Mouse (Mus musculus) 3134 (cell line): ENCODE data around the gene OR5BS1P.
A peak's percentile ranks its signal among the peaks of the same experiment; 100 is the strongest.
"Not testable (repeated sequence)": the region's sequence is repeated elsewhere in the genome, so short reads cannot be mapped to it uniquely, and the experiment has no call there.

Experiments used
- DNase-seq: peaks from one replicate; pipeline ENCODE4 v3.0.0-alpha.2; 2011; ENCODE audit warnings: low spot score; ENCODE audit not compliant: insufficient read length; ENCODE audit errors: extremely low read depth

Gene OR5BS1P

DNA sequence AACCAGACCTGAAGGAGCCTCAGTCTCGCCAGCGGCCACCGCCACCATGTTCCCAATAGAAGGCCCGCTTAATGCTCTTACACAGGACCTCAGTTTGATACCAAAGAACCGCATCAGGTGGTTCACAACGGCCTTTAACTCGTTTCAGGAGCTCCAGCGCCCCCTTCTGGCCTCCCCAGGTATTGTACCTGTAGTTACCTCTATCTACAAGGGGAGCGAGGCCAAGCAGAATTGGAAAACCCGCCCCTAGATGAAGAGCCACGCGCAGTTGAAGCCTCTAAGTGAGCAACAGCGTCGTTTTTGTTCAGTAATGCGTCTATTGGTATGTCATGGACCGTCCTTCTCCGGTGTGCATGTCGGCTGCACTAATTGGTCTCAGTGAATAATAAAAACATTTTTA is 34.8 kb downstream of the OR5BS1P start:
- peak; percentile 30 for DNase-seq

GRCm38 (mm10) chr15:98506253-98506957 is 36.7 kb downstream of the OR5BS1P start:
- no peak for DNase-seq

DNA sequence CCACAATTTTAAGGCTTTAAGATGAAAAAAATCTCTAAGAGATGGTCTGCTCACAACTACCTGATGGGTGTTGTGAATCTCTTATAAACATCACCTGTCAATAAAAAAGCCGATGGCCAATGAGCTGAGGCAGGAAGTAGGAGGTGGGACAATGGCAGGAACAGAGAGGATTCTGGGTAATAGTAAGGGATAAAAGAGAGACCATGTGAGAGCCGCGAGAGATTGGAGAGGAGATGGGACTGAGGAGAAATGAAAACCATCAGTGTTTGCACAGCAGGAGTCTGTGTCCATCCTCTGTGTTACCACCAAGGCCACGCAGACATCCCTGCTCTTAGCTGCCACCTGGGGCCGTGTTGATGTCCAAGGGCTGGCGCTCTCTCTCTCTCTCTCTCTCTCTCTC is 37.6 kb downstream of the OR5BS1P start:
- DNase-seq = no peak

- no peak for DNase-seq
These were observed 39.7 kb downstream of the OR5BS1P start for GRCm38 (mm10) chr15:98509387-98509786.

DNA sequence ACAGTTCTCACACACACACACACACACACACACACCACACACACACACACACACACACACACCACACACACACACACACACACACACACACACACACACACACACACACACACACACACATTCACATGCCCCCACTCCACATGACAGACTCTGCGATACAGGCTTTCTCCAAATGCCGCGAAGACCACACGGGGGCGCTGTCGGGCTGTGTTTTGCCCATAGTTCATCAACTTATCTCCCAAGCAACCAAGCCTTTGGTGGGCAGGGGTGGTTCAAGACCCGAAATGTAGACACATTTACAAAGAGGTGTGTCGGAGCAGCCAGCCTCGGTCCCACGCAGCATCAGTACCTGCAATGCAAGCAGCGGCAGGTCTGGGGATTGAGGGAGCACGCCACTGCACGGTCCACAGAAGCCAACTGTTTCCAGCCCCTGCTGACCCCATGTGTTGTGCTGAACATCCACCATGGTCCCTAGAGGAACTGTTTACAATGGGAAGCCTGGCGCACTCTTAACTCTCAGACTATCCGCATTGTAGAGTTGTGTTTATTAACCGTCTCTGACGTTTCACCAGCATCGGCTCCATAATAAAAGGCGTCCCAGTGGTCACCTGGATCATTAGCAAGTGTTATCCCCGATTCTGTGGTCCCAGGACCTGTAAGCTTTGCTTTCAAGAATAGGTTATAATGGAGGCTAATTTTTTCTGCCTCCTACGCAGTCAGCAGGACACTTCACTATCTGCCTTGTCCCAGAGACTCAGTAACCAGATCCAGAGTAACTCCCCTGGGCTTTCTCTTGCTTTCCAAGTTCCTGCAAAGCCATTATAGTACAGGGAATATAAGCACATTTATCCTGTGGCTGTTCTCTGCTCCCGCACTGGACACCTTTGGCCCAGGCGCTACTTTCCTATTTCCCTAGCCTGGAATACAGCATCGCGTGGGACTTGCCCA is 41.0 kb downstream of the OR5BS1P start:
- peak; percentile 58 for DNase-seq

- no peak for DNase-seq
These were observed 41.8 kb downstream of the OR5BS1P start for GRCm38 (mm10) chr15:98511386-98511928.

DNA sequence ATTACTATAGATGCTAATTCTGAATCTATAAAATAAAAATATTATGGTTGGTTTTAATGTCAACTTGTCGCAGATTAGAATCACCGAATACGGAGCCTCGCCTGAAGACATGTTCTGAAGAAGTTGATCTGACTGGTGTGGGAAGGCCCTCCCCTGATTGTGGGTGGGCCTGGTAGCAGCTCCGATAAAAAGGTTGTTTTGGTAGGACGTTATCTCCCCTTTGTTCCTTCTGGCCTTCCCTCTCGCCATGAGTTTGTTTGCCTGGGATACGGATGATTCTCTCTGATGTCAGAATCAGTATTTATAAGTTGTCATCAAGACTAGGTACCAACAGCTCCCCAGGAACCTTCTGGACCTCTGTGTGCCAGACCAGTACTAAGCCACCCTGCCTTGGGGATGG is 42.5 kb downstream of the OR5BS1P start:
- no peak for DNase-seq

- peak; percentile 81 for DNase-seq
These were observed 43.2 kb downstream of the OR5BS1P start for GRCm38 (mm10) chr15:98512799-98513321.

GRCm38 (mm10) chr15:98513676-98514075 is 44.0 kb downstream of the OR5BS1P start:
- DNase-seq = not testable (repeated sequence)

DNA sequence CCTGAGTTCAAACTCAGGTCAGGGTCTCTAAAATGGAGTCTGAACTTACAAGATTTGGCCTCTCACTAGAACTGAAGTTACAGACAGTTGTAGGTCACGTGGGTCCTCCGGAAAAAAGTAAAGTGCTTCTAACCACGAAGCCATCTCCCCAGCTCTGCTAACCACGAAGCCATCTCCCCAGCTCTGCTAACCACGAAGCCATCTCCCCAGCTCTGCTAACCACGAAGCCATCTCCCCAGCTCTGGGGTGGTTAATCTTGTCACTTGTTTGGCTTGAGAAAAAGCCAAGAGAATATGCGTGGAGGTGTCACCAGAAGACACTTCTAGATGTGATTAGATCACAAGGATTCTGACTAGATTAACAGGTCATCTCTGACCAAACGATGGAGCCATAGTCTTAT is 44.5 kb downstream of the OR5BS1P start:
- DNase-seq = no peak

GRCm38 (mm10) chr15:98514845-98515244 is 45.1 kb downstream of the OR5BS1P start:
- not testable (repeated sequence) for DNase-seq

- no peak for DNase-seq
These were observed 48.0 kb downstream of the OR5BS1P start for GRCm38 (mm10) chr15:98517380-98518355.

- peak; percentile 54 for DNase-seq
These were observed 51.5 kb downstream of the OR5BS1P start for GRCm38 (mm10) chr15:98521245-98521644.

- no peak for DNase-seq
These were observed 56.4 kb downstream of the OR5BS1P start for GRCm38 (mm10) chr15:98526057-98526456.

DNA sequence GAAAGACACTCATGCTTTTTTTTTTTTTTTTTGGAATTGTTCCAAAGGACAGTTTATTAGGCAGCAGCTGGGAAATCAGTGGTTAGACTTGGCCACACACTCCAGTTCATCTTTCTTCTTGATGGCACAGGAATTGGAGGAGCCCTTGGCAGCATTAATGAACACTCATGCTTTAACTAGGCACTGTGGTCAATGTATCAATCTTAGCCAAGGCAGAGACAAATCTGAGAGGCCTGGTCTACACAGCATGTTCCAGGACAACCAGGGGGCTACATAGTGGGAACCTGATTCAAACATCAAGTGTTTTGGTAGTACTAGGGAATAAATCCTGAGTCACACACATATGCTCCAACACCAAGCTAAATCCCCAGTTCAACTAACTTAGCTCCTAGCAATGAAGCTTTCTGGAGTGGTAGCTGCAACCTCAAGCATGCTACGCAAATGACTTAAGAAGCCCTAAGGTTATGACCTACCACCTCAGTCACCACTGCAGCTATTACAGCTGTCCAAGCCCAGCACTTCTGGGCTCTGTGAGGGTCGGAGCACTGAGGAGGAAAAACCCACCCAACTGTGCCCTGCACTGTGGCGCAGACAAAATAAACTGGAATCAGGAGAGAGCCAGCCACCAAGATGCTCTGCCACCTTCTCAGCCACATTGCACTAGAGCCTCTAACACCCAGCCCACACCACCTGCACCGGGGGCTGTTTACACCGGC is 57.5 kb downstream of the OR5BS1P start:
- peak; percentile 71 for DNase-seq

- DNase-seq = peak; percentile 60
These were observed 58.4 kb downstream of the OR5BS1P start for GRCm38 (mm10) chr15:98528066-98528563.
